Mouse (Mus musculus) MEL (cell line): ENCODE results near the gene Tspan14. TPM values are rescaled to one million over a fixed set of nuclear protein-coding genes. Genes with fewer than 3 reads are reported as not detected.

Source experiments
- DNase-seq: peaks from one replicate; pipeline ENCODE4 v3.0.0; 2011; ENCODE audit warnings: low read depth, low spot score
- H3K27ac ChIP-seq: 2 replicates; pipeline ENCODE4 v1.5.1; 2012; ENCODE audit warnings: low read depth, mild to moderate bottlenecking, control low read depth, low read length, moderate library complexity; ENCODE audit not compliant: control insufficient read depth
- H3K27me3 ChIP-seq, 2 experiments: fragments of 150-350 bp in 1 of 2; sonication (generic) in 1 of 2; 2 replicates each; pipeline ENCODE4 v1.6.1; 2012; ENCODE audit warnings: low read length in 2 of 2, mild to moderate bottlenecking in 2 of 2, improper control_type of control experiment in 1 of 2, moderate library complexity in 1 of 2; ENCODE audit not compliant: insufficient read depth in 2 of 2, control insufficient read depth in 1 of 2
- H3K36me3 ChIP-seq, 2 experiments: 2 replicates each; pipeline ENCODE4 v1.6.1; 2012 to 2014; ENCODE audit warnings: low read length in 2 of 2, improper control_type of control experiment in 1 of 2, inconsistent platforms in 1 of 2, mild to moderate bottlenecking in 1 of 2; ENCODE audit not compliant: insufficient read depth in 2 of 2, control insufficient read depth in 1 of 2
- H3K4me1 ChIP-seq, 2 experiments: fragments of 150-350 bp in 1 of 2; sonication (generic) in 1 of 2; 2 replicates each; pipeline ENCODE4 v1.6.1; 2012; ENCODE audit warnings: low read length in 2 of 2, improper control_type of control experiment in 1 of 2, mild to moderate bottlenecking in 1 of 2; ENCODE audit not compliant: insufficient read depth in 2 of 2, control insufficient read depth in 1 of 2
- H3K4me3 ChIP-seq, 2 experiments: fragments of 150-350 bp in 1 of 2; sonication (generic) in 1 of 2; 2 replicates each; pipeline ENCODE4 v1.5.1; 2012; ENCODE audit warnings: low read depth in 2 of 2, low read length in 2 of 2, mild to moderate bottlenecking in 2 of 2, moderate library complexity in 2 of 2, control low read depth in 1 of 2, improper control_type of control experiment in 1 of 2; ENCODE audit not compliant: control insufficient read depth in 1 of 2, insufficient read depth in 1 of 2
- H3K79me2 ChIP-seq: 2 replicates; pipeline ENCODE4 v1.6.1; 2012; ENCODE audit warnings: mild to moderate bottlenecking, low read length, moderate library complexity; ENCODE audit not compliant: control insufficient read depth, poor library complexity, insufficient read depth
- H3K9ac ChIP-seq: 2 replicates; pipeline ENCODE4 v1.6.1; 2012; ENCODE audit warnings: low read depth, mild to moderate bottlenecking, control low read depth, low read length, moderate library complexity; ENCODE audit not compliant: control insufficient read depth, poor library complexity, severe bottlenecking
- H3K9me3 ChIP-seq: fragments of 150-350 bp; sonication (generic); replicated peaks from 2 replicates; pipeline ENCODE4 v1.6.1; 2012; ENCODE audit warnings: mild to moderate bottlenecking, low read length, improper control_type of control experiment, moderate library complexity; ENCODE audit not compliant: insufficient read depth
- BHLHE40 ChIP-seq: IDR thresholded peaks from 2 replicates; pipeline ENCODE4 v1.6.1; 2012; ENCODE audit warnings: low read depth, mild to moderate bottlenecking, inconsistent platforms, low read length, improper control_type of control experiment, borderline replicate concordance
- CTCF ChIP-seq, 3 experiments: IDR thresholded peaks in 2 of 3; conservative IDR thresholded peaks in 1 of 3; 2 replicates each; pipeline ENCODE4 v1.5.1; 2011 to 2012; ENCODE audit warnings: low read length in 3 of 3, low read depth in 2 of 3, mild to moderate bottlenecking in 2 of 3, improper control_type of control experiment in 1 of 3, inconsistent platforms in 1 of 3, mixed read lengths in 1 of 3, moderate library complexity in 1 of 3; ENCODE audit not compliant: control insufficient read depth in 1 of 3, insufficient read depth in 1 of 3, poor library complexity in 1 of 3, severe bottlenecking in 1 of 3
- ELF1 ChIP-seq: IDR thresholded peaks from 2 replicates; pipeline ENCODE4 v1.6.1; 2014; ENCODE audit warnings: low read depth, mild to moderate bottlenecking, inconsistent platforms, low read length, improper control_type of control experiment, moderate library complexity
- ETS1 ChIP-seq: IDR thresholded peaks from 2 replicates; pipeline ENCODE4 v1.6.1; 2012; ENCODE audit warnings: low read depth, mild to moderate bottlenecking, inconsistent platforms, low read length, improper control_type of control experiment, moderate library complexity
- GABPA ChIP-seq: IDR thresholded peaks from 2 replicates; pipeline ENCODE4 v1.6.1; 2012; ENCODE audit warnings: low read depth, mild to moderate bottlenecking, inconsistent platforms, low read length, improper control_type of control experiment, moderate library complexity
- JUND ChIP-seq: IDR thresholded peaks from 2 replicates; pipeline ENCODE4 v1.6.1; 2011; ENCODE audit warnings: low read depth, mild to moderate bottlenecking, improper control_type of control experiment, low read length
- MAFK ChIP-seq: IDR thresholded peaks from 2 replicates; pipeline ENCODE4 v1.6.1; 2011; ENCODE audit warnings: low read depth, mild to moderate bottlenecking, low read length, improper control_type of control experiment, borderline replicate concordance
- MAZ ChIP-seq: IDR thresholded peaks from 2 replicates; pipeline ENCODE4 v1.6.1; 2012; ENCODE audit warnings: low read depth, mild to moderate bottlenecking, inconsistent platforms, low read length, improper control_type of control experiment
- MEF2A ChIP-seq: IDR thresholded peaks from 2 replicates; pipeline ENCODE4 v1.6.1; 2014; ENCODE audit warnings: low read depth, mild to moderate bottlenecking, inconsistent platforms, low read length, improper control_type of control experiment; ENCODE audit not compliant: poor library complexity, insufficient replicate concordance, severe bottlenecking; ENCODE audit errors: extremely low read depth
- NELFE ChIP-seq: IDR thresholded peaks from 2 replicates; pipeline ENCODE4 v1.6.1; 2011; ENCODE audit warnings: low read depth, low read length, improper control_type of control experiment
- POLR2A ChIP-seq, 2 experiments: IDR thresholded peaks; 2 replicates each; pipeline ENCODE4 v1.6.1; 2011 to 2012; ENCODE audit warnings: low read length in 2 of 2, mild to moderate bottlenecking in 2 of 2, control low read depth in 1 of 2, improper control_type of control experiment in 1 of 2, low read depth in 1 of 2, moderate library complexity in 1 of 2; ENCODE audit not compliant: control insufficient read depth in 1 of 2, insufficient read depth in 1 of 2, poor library complexity in 1 of 2
- RAD21 ChIP-seq: IDR thresholded peaks from 2 replicates; pipeline ENCODE4 v1.6.1; 2011; ENCODE audit warnings: mild to moderate bottlenecking, low read depth, low read length, improper control_type of control experiment
- SMC3 ChIP-seq: IDR thresholded peaks from 2 replicates; pipeline ENCODE4 v1.6.1; 2011; ENCODE audit warnings: low read depth, low read length, improper control_type of control experiment
- TAL1 ChIP-seq: IDR thresholded peaks from 2 replicates; pipeline ENCODE4 v1.6.1; 2012; ENCODE audit warnings: mild to moderate bottlenecking, inconsistent platforms, low read length, moderate library complexity, mixed read lengths
- UBTF ChIP-seq: IDR thresholded peaks from 2 replicates; pipeline ENCODE4 v1.6.1; 2012; ENCODE audit warnings: low read depth, mild to moderate bottlenecking, inconsistent platforms, low read length, improper control_type of control experiment, moderate library complexity, borderline replicate concordance; ENCODE audit not compliant: insufficient read depth
- USF1 ChIP-seq: IDR thresholded peaks from 2 replicates; pipeline ENCODE4 v1.6.1; 2014; ENCODE audit warnings: low read depth, mild to moderate bottlenecking, inconsistent platforms, low read length, improper control_type of control experiment, moderate library complexity
- ZC3H11A ChIP-seq: IDR thresholded peaks from 2 replicates; pipeline ENCODE4 v1.6.1; 2012; ENCODE audit warnings: low read depth, mild to moderate bottlenecking, inconsistent platforms, low read length, improper control_type of control experiment
- ZNF384 ChIP-seq: IDR thresholded peaks from 2 replicates; pipeline ENCODE4 v1.6.1; 2012; ENCODE audit warnings: low read depth, mild to moderate bottlenecking, inconsistent platforms, low read length, improper control_type of control experiment
- polyA plus RNA-seq, 2 experiments: library from polyadenylated mRNA; stranded (reverse) in 1 of 2; unstranded in 1 of 2; fragments of >175 nt in 1 of 2; fragments of >200 nt in 1 of 2; gene quantifications; 2 replicates each; pipeline versions ENCODE4 v1.2.1 to v1.2.4; 2012; ENCODE audit warnings: low replicate concordance in 2 of 2, low read depth in 1 of 2; ENCODE audit not compliant: insufficient read length in 2 of 2, insufficient read depth in 1 of 2, missing spikeins in 1 of 2
- total RNA-seq: library from RNA; depleted of rRNA; stranded (reverse); fragments of 300-350 nt; gene quantifications from 2 replicates; pipeline ENCODE4 v1.2.3, GENCODE M21; 2012

The Tspan14 gene
- total and polyA plus RNA-seq, 3 experiments, result 24.8 to 29.9 TPM; not detected in 1

DNA sequence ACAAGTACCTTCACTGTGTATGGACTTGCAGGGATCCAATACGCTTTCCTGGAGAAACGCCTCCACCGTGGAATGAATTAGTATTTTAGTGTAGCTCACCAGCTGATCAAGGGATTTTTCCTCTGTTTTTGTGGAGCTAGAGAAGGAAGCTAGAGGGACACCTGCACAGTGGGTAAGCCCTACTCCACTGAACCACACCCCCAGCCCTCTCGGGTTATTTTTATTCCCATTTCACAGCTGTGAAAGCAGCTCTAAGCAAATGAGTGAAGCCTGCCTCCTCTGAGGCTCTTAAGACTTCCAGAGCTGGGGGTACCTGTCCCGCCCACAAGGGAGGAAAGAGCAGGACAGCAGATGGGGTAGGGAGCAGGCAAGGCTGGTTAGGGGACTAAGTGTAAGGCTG is 13.2 kb downstream of the Tspan14 start:
- Histone ChIP-seq H3K27me3 (no peaks in the 10 kb centered on the region), H3K79me2 (peaks cover 7% of the 10 kb centered on the region; the same call in 1 of the 2 replicates), H3K27ac (no peak overlapping the region), H3K9me3 (no peaks in the 10 kb centered on the region), H3K36me3 (peaks cover 0 to 4% of the 10 kb centered on the region in 2 experiments; a peak in 2 of 4 replicates), H3K9ac (no peak overlapping the region), H3K4me1 (peaks cover 2 to 9% of the 10 kb centered on the region in 2 experiments), H3K4me3 (no peak overlapping the region)
- TF ChIP-seq TAL1 (no peak), MEF2A (no peak), MAZ (no peak), ZC3H11A (no peak), POLR2A (IDR thresholded peaks at IDR 0.05; ENCODE audit: control insufficient read depth in 1 of 2, insufficient read depth in 1 of 2, low read depth in 1 of 2, low read length in 2 of 2, poor library complexity in 1 of 2) (no peak), ETS1 (no peak), JUND (no peak), GABPA (no peak), NELFE (no peak), SMC3 (no peak), USF1 (no peak), ELF1 (no peak), MAFK (no peak), RAD21 (no peak)
- DNase-seq, result no peak

DNA sequence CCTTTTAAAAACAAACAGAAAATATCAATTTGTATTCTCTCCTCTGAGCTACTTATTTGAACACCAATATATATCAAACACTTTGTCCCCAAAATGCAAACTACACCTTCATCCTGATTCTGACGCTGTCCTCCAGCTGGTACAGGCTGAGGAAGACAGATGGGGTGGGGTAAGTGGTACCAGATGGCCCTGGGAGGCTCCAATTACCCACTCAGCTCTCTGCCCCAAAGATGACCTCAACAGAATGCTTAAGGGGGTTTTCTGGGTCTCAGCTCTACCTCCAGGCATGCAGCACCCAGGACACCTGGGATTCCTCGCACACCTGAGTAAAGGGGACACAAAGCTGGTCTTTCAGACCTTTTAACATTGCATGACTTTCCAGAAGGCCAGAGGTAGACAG is 13.9 kb downstream of the Tspan14 start:
- H3K79me2 ChIP-seq, result peaks cover 7% of the 10 kb centered on the region; the same call in 1 of the 2 replicates
- H3K36me3 ChIP-seq, result peaks cover 0 to 4% of the 10 kb centered on the region in 2 experiments; a peak in 2 of 4 replicates
- H3K4me3 ChIP-seq, result no peak overlapping the region
- H3K27me3 ChIP-seq, result no peaks in the 10 kb centered on the region
- no peaks in the 10 kb centered on the region for H3K9me3 ChIP-seq
- TF ChIP-seq UBTF (no peak), ZNF384 (no peak), ZC3H11A (no peak), SMC3 (no peak), BHLHE40 (no peak), USF1 (no peak), CTCF (IDR thresholded peaks at IDR 0.05 in 2 of 3, conservative IDR thresholded peaks at IDR 0.05 in 1 of 3; ENCODE audit: control insufficient read depth in 1 of 3, insufficient read depth in 1 of 3, low read depth in 2 of 3, low read length in 3 of 3, poor library complexity in 1 of 3, severe bottlenecking in 1 of 3) (no peak)
- H3K9ac ChIP-seq, result no peak overlapping the region
- H3K27ac ChIP-seq, result no peak overlapping the region
- peaks cover 3 to 15% of the 10 kb centered on the region in 2 experiments; a peak in 3 of 4 replicates for H3K4me1 ChIP-seq
- DNase-seq, result no peak
